Mouse (Mus musculus) liver, embryonic 13.5 days (tissue): ENCODE data around the gene Eno3. TPM values are rescaled to one million over a fixed set of nuclear protein-coding genes. Genes with fewer than 3 reads are reported as not detected.

ENCODE experiments used
- ATAC-seq: fragments of 200-750 bp; cut with Nextera tagmentation; 2 replicates; pipeline ENCODE4 v1.8.0; 2017; ENCODE audit warnings: low read depth, mild to moderate bottlenecking, moderate number of reproducible peaks, moderate library complexity
- DNase-seq: peaks from one replicate; pipeline ENCODE4 v3.0.0; 2022
- H3K27ac ChIP-seq: fragments of 300-500 bp; sonication (generic); 2 replicates; pipeline ENCODE4 v1.5.1; 2015; ENCODE audit warnings: moderate library complexity, mild to moderate bottlenecking, inconsistent platforms
- H3K27me3 ChIP-seq: fragments of 300-500 bp; sonication (generic); 2 replicates; pipeline ENCODE4 v1.6.1; 2015; ENCODE audit warnings: mild to moderate bottlenecking, inconsistent platforms
- H3K36me3 ChIP-seq: fragments of 300-500 bp; sonication (generic); 2 replicates; pipeline ENCODE4 v1.6.1; 2015; ENCODE audit warnings: mild to moderate bottlenecking, inconsistent platforms
- H3K4me1 ChIP-seq: fragments of 300-500 bp; sonication (generic); replicated peaks from 2 replicates; pipeline ENCODE4 v1.6.1; 2015; ENCODE audit warnings: inconsistent platforms
- H3K4me2 ChIP-seq: fragments of 300-500 bp; sonication (generic); 2 replicates; pipeline ENCODE4 v1.6.1; 2015; ENCODE audit warnings: inconsistent platforms, mild to moderate bottlenecking, moderate library complexity
- H3K4me3 ChIP-seq: fragments of 300-500 bp; sonication (generic); replicated peaks from 2 replicates; pipeline ENCODE4 v1.5.1; 2015; ENCODE audit warnings: mild to moderate bottlenecking, inconsistent platforms
- H3K9ac ChIP-seq: fragments of 300-500 bp; sonication (generic); 2 replicates; pipeline ENCODE4 v1.6.1; 2015; ENCODE audit warnings: mild to moderate bottlenecking, inconsistent platforms
- H3K9me3 ChIP-seq: fragments of 300-500 bp; sonication (generic); replicated peaks from 2 replicates; pipeline ENCODE4 v1.6.1; 2016; ENCODE audit warnings: inconsistent platforms
- WGBS: fragments of 180-500 bp; shearing (Covaris S2); methylation state at CpG from one replicate; pipeline ENCODE4 v1.1.7; 2015; ENCODE audit not compliant: insufficient replicate concordance; 5-methylcytosine and 5-hydroxymethylcytosine counted together
- polyA plus RNA-seq: library from polyadenylated mRNA; unstranded; fragments of >200 nt; fragmentation: Nextera tagmentation; extraction: Ambion mirVana; gene quantifications from 2 replicates; pipeline ENCODE4 v1.2.1, GENCODE M21; 2015

The Eno3 gene
- polyA plus RNA-seq, 1 experiment from 2014 or later = 6.7 TPM

DNA sequence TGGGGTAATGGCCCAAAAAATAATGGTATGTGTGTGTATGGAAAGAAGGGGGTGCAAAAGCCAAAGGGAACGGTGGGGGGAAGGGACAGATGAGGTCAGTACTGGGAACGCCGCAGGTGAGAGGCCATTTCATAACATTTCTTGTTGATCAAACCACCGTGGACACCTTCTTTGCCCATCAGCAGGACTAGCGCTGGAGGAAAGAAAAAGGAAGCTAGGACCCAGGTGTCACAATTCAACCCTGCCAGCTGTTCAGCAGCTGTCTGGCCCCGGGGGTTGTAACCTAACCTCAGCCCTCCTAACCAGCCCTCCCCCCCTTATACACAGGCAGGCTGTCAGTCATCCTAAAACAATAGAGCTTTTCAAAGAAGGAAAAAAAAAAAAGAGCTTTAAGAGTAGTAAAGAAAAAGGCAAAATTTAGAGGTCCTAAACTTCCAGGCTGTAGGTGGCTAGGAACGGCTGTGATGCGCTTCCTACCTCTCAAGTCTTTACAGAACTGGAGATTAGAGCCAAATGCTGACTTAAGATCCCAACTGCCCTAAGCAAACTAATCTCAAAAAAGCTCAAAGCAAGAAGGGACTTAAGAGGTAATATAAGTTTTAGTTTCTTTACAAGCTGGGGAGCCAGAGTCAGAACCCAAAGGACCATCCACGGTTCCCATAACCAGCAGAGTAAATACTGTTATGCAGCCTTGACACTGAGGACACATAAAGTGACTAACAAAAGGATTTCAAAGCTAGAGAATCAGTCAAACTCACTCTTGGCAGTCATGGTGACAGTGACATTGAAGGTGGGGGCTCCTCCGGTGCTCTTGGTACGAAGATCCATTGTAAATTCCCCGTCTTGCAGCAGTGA lies 4.7 kb upstream of the Eno3 start:
- Histone ChIP-seq H3K9ac (peak overlapping the region; percentile 99), H3K27ac (peak overlapping the region; percentile 99), H3K9me3 (no peaks in the 10 kb centered on the region), H3K4me3 (peak overlapping the region; percentile 100), H3K36me3 (peaks cover 48% of the 10 kb centered on the region), H3K4me1 (peaks cover 80% of the 10 kb centered on the region), H3K27me3 (no peaks in the 10 kb centered on the region), H3K4me2 (peak overlapping the region; percentile 96)
- no peak for DNase-seq
- ATAC-seq = no peak
- WGBS = 33% methylated on average over 12 of the region's 12 CpGs

DNA sequence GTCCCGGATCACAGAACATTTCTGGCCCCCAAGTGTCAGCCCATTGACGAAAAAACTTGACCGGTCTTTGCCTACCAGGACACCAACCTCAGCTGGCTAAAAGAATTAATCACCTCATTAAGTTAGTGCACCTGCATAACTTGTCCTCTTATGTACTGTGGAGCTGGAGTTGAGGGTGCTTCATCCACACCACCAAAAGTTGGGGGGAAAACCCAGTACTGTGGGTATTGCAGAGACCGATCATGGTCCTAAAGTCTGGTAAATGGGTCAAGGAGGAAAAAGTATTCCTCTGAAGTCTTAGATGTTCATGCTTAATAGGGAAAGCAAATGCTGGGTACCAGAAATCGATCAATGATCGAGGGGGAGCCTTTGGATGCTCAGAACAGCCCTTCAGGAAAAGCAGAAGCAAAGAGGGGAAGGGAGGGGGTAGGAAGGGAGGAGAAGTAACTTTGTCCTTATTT lies 4.1 kb upstream of the Eno3 start:
- Histone ChIP-seq H3K36me3 (peaks cover 48% of the 10 kb centered on the region), H3K4me3 (peak overlapping the region; percentile 100), H3K27me3 (no peaks in the 10 kb centered on the region), H3K4me1 (peaks cover 86% of the 10 kb centered on the region), H3K27ac (peak overlapping the region; percentile 99), H3K9ac (peak overlapping the region; percentile 99), H3K4me2 (peak overlapping the region; percentile 96), H3K9me3 (no peaks in the 10 kb centered on the region)
- DNase-seq (no peak), ATAC-seq (no peak)
- 20% methylated on average over 6 of the region's 6 CpGs for WGBS

DNA sequence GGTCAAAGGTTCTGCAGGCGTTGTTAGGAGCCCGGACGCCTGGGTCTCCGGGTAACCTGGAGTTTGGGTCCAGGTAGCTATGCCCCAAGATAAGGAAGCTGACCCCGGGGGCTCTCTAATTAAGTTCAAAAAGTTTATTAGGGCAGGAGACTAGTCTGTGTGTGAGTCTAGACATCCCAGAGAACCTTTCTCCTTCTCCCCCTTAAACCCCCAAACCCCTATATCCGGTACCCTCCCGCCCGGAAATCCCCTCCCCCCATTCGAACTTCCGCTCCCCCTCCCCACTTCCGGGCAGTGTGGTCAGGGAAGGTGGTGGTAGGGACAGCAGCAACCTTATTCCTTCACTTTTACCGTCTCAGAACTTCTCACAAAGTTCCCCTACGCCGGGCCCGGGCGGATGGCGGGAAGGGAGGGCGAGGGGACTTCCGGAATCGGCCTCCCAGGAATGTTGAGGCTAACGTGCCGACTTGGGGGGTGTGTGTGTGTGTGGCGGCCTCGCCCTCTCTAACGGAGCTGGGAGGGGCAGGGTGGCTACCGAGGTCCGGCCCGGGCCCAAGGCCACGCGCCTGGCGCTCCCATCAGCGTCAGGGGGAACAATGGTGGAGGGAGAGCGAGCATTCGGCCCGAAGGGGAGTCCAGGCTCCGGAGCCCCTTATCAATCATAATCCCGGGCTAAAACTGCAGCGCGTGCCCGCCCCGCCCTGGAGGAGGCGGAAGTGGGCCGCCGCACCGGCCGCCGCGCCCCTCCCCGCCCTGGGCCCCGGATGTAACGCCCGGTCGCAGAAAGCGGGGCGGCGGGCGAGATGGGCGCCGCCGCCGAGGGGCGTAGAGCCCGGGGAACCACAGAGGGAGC lies 3.4 kb upstream of the Eno3 start:
- Histone ChIP-seq H3K4me1 (peaks cover 84% of the 10 kb centered on the region), H3K27me3 (no peaks in the 10 kb centered on the region), H3K4me3 (peak overlapping the region; percentile 100), H3K9me3 (no peaks in the 10 kb centered on the region), H3K9ac (peak overlapping the region; percentile 99), H3K4me2 (peak overlapping the region; percentile 96), H3K27ac (peak overlapping the region; percentile 99), H3K36me3 (peaks cover 47% of the 10 kb centered on the region)
- WGBS = under 1% methylated on average over 62 of the region's 63 CpGs
- DNase-seq (peak; percentile 69), ATAC-seq (peak; percentile 63)

DNA sequence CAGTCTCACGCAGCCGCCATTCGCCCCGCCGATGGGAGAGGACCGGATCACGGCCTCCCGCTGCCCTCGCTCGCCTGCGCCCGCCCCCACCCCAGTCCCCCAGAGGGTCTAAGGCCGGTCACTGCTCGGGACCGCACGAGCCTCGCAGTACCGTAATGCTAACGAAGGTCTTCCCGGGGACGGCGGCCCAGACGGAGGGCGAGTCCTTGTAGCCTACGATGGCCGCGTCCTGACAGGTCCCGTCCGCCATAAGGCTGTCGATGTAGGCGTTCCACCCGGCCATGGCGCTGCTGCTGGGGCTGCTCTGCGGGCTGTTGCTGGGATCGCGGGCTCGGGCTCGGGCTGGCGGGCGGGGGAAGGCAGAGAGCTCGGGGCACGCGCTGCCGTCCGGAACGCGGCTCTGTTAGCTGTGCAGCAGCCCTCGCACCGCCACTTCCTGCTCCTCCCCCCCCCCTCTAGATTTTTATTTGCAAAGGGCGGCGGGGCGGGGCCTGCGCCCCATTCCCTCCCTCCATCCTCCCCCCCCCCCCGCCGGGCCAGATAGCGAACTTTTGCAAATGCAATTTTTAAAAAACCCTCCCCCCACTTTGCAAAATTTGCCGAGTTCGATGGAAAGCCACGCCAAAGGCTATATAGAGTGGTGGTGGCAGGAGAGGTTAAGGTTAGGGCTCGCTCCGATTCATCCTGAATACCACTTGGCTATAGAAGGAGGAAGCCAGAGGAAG lies 2.6 kb upstream of the Eno3 start, which contains the start of gene Pfn1:
Gene Pfn1, minus strand, starts transcription at position 447 of the 725 bp plus-strand sequence.
- H3K27me3 ChIP-seq = no peaks in the 10 kb centered on the region
- peak within 1 kb of the TSS; percentile 99 for H3K27ac ChIP-seq
- no peaks in the 10 kb centered on the region for H3K9me3 ChIP-seq
- ATAC-seq = peak; percentile 49
- H3K4me3 ChIP-seq = peak within 1 kb of the TSS; percentile 100
- under 1% methylated on average over 61 of the region's 61 CpGs for WGBS
- peaks cover 39% of the 10 kb centered on the region for H3K36me3 ChIP-seq
- peak; percentile 63 for DNase-seq
- H3K4me2 ChIP-seq = peak within 1 kb of the TSS; percentile 96
- H3K9ac ChIP-seq = peak within 1 kb of the TSS; percentile 99
- H3K4me1 ChIP-seq = peaks cover 76% of the 10 kb centered on the region

DNA sequence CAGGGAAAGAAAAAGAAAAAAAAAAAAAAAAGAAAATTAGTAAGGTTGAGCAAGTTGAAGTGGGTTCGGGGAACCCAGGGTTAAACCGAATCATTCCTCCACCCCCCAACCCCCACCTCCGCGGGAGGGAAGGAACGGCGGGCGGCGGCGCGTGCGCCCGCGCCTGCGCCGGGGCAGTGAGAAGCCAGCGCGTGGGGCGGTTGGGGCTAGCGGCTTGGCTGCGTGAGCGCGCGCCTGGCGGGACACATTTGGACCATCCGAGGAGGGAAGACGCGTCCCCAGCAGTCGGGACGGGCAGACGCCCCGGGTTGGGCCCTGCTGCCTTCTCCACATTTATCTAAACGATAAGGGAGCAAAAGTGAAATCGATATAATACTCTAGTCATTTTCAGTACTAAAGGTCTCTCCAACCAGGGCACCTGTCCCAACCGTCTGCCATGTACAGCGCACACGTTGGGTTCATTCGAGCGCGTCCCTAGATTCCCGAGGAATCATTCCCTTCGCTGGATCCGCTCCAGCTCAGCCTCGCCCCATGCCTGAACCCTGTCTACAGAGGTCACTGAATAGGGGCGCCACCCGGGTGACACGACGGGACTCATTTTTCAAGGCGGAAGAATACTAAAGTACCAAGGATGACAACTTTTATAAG lies 2.0 kb upstream of the Eno3 start:
- Histone ChIP-seq H3K4me2 (peak overlapping the region; percentile 96), H3K9me3 (no peaks in the 10 kb centered on the region), H3K27ac (peak overlapping the region; percentile 99), H3K4me1 (peaks cover 69% of the 10 kb centered on the region), H3K9ac (peak overlapping the region; percentile 99), H3K27me3 (no peaks in the 10 kb centered on the region), H3K4me3 (peak overlapping the region; percentile 100), H3K36me3 (peaks cover 33% of the 10 kb centered on the region)
- DNase-seq = peak; percentile 69
- under 1% methylated on average over 48 of the region's 48 CpGs for WGBS
- ATAC-seq = peak; percentile 59

DNA sequence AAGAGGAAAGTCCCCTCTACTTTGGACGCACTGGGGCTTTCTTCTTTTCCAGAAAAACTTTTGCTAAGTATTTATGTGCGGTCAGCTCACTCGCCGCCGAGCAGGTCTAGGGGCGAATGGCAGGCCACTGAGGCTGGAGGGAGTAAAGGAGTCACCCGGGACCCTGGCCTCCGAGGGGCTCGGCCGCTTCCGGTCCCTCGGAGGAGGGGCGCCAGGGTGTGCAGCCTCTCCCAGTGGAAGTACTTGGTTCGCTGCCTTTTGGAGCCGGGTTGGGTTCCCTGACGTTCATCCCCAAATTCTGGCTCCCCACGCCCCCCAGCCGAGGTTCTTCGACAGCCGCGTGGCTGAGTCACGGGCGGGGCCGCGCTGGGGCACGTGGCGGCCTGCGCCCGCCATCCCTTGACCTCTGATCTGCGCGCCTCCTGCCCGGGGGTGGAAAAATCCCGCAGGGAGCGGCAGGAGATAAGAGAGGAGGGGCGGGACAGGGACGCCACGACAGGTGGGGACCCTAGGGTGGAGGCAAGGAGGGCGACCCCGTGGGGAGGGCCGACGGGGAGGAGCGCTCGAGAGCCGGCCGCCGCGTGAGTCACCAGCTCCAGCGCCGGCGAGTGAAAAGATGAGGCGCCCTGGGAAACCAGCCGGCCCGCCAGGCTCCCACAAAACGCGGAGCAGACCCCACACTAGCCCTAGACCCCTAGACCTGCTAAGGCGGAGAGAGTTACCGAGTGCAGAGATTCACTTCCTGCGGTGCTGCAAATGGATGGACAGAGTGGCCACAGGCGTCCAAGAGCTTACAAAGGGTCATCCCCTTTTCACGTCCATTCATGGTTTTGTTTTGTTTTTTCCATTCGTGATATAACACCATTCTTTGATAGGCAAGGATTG lies 1.2 kb upstream of the Eno3 start:
- ATAC-seq (peak; percentile 24), DNase-seq (peak; percentile 53)
- WGBS = 1% methylated on average over 61 of the region's 61 CpGs
- Histone ChIP-seq H3K36me3 (peaks cover 27% of the 10 kb centered on the region), H3K9ac (peak overlapping the region; percentile 99), H3K4me2 (peak overlapping the region; percentile 96), H3K27ac (peak overlapping the region; percentile 99), H3K9me3 (no peaks in the 10 kb centered on the region), H3K4me1 (peaks cover 61% of the 10 kb centered on the region), H3K27me3 (no peaks in the 10 kb centered on the region), H3K4me3 (peak overlapping the region; percentile 100)

DNA sequence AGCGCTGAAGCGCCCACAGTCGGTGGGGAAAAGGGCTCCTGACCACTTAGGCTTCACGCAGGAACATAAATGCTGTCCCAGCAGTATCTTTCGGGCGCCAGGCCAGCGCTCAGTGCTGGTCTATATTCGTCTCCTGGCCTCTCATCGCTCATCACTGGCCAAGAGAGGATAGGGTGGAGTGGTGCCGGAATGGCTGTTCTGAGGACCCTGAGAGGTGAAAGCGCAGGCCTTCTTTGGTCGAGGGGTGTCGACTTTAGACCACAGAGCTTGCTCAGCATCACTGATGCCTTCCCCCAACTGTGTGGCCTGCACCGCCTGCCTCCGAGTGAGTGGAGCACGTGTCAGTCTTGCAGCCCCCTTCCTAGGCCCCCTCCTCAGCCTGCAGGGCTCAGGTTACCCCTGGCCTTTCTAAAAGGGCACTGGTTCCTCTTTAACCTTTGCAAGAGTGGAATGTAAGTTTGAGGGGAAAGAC lies 510 bp upstream of the Eno3 start:
- H3K27me3 ChIP-seq = no peaks in the 10 kb centered on the region
- H3K4me2 ChIP-seq = peak overlapping the region; percentile 96
- H3K9ac ChIP-seq = peak overlapping the region; percentile 99
- peak overlapping the region; percentile 99 for H3K27ac ChIP-seq
- ATAC-seq (no peak), DNase-seq (no peak)
- WGBS = 22% methylated on average over 16 of the region's 16 CpGs
- peaks cover 25% of the 10 kb centered on the region for H3K36me3 ChIP-seq
- peaks cover 54% of the 10 kb centered on the region for H3K4me1 ChIP-seq
- H3K9me3 ChIP-seq = no peaks in the 10 kb centered on the region
- H3K4me3 ChIP-seq = peak overlapping the region; percentile 100

DNA sequence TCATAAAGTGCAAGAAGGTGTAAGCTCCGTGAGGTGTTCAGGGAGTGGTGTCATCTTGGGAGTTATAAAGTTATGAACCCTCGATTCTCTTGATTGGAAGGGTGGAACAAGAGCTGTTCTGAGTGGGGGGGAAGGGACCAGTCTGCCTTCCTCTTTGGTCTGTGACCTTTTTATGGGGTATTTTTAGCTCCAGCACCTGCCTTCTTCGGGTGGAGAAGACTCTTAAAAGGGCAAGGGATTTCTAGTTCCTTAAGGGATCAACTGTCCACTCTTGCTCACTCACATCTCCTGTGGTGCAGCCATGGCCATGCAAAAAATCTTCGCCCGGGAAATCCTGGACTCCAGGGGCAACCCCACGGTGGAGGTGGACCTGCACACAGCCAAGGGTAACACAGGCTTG lies 571 bp downstream of the Eno3 start:
- DNase-seq (no peak), ATAC-seq (no peak)
- 48% methylated on average over 6 of the region's 6 CpGs for WGBS
- peaks cover 44% of the 10 kb centered on the region for H3K4me1 ChIP-seq
- H3K27ac ChIP-seq = peak overlapping the region; percentile 99
- no peaks in the 10 kb centered on the region for H3K27me3 ChIP-seq
- H3K9me3 ChIP-seq = no peaks in the 10 kb centered on the region
- 0 out of 2 replicates have a peak overlapping the region, but pooled peaks have one; percentile 96 for H3K4me2 ChIP-seq
- H3K9ac ChIP-seq = no peak overlapping the region
- H3K36me3 ChIP-seq = peaks cover 25% of the 10 kb centered on the region
- H3K4me3 ChIP-seq = no peak overlapping the region

DNA sequence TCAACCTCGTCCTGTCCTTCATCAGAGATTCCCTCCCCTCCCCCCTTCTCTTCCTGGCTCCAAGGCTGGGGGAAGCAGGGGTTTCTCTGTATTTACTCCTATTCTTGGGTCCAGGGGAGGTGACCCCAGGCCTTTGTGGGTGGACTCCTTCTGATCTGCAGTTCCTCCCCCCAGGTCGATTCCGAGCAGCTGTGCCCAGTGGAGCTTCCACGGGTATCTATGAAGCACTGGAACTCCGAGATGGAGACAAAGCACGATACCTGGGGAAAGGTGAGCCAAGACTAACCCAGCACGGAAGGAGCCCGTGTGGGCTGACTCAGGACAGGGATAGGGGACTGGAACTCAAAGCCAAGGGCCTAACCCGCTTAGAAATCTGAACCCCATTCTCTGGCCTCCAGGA lies 989 bp downstream of the Eno3 start:
- Histone ChIP-seq H3K27ac (peak overlapping the region; percentile 99), H3K4me3 (no peak overlapping the region), H3K36me3 (peaks cover 25% of the 10 kb centered on the region), H3K4me2 (no peak overlapping the region), H3K9ac (no peak overlapping the region), H3K9me3 (no peaks in the 10 kb centered on the region), H3K27me3 (no peaks in the 10 kb centered on the region), H3K4me1 (peaks cover 39% of the 10 kb centered on the region)
- DNase-seq (no peak), ATAC-seq (no peak)
- WGBS = 70% methylated on average over 9 of the region's 9 CpGs

DNA sequence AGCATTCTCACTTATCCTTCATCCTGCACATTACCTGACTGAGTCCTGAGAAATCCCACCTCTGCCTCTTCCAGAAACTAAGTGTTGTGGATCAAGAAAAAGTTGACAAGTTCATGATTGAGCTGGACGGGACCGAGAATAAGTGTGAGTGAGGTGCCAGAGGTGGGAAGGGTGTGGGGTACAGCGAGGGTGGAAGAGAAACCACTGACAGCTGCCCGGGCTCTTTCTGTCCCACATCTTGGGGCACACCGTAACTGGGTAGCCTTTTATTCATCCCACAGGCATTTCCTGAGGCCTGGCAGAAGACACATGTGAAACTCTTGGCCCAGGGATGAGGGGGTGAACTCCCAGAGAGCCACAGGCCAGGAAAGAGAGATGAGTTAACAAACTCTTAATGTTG lies 1.5 kb downstream of the Eno3 start:
- no peaks in the 10 kb centered on the region for H3K27me3 ChIP-seq
- peaks cover 34% of the 10 kb centered on the region for H3K4me1 ChIP-seq
- WGBS = 74% methylated on average over 5 of the region's 5 CpGs
- no peak overlapping the region for H3K4me3 ChIP-seq
- no peak overlapping the region for H3K9ac ChIP-seq
- no peak overlapping the region for H3K27ac ChIP-seq
- DNase-seq = no peak
- H3K36me3 ChIP-seq = peaks cover 28% of the 10 kb centered on the region
- no peak overlapping the region for H3K4me2 ChIP-seq
- ATAC-seq = no peak
- H3K9me3 ChIP-seq = no peaks in the 10 kb centered on the region
